Comparison of ENCODE assay signal across 8 mouse cellular contexts in the genomic region with DNA sequence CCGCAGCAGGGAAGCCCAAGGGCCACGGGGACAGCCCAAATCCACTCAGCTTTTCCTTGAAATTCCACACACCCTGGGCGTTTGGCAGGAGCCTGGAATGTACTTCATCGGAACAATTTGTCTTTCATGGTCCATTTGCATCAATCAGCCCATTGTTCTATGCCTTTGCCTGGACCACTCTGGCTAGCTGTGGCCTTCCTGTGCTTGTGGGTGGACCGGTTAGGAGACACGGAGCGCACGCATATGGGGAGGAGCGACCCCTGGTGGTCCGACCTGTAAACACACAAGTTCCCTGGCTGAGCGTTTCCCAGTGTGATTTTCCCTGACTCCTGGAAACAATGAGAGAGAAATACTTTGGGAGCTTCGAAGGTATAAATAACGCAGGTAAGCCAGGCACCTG. TPM values are rescaled to one million over a fixed set of nuclear protein-coding genes. Genes with fewer than 3 reads are reported as not detected.
DNase-seq lines count a peak whose midpoint lies in the region; ATAC-seq and TF ChIP-seq lines count a peak whose summit lies in the region.

No protein-coding gene starts in this region.

- 22% methylated on average over 13 of the region's 13 CpGs for WGBS in thymus, adult 2 months
- 19% methylated on average over 13 of the region's 13 CpGs for WGBS in limb, embryonic 10.5 days
- 12% methylated on average over 13 of the region's 13 CpGs for WGBS in midbrain, postnatal 0 days
- WGBS in stomach, embryonic 14.5 days = 15% methylated on average over 13 of the region's 13 CpGs

- H3K4me3 ChIP-seq in thymus, adult 2 months (ENCODE audit: control insufficient read depth, insufficient read depth, low read length) = no peak overlapping the region
- no peak overlapping the region for H3K4me3 ChIP-seq in limb, embryonic 10.5 days
- H3K4me3 ChIP-seq in midbrain, postnatal 0 days (ENCODE audit: low read depth, low read length) = no peak overlapping the region
- no peak overlapping the region for H3K4me3 ChIP-seq in stomach, embryonic 14.5 days (ENCODE audit: low read depth, low read length)

- TF ChIP-seq CTCF in thymus, adult 2 months (IDR thresholded peaks at IDR 0.05; ENCODE audit: borderline replicate concordance, control insufficient read depth, extremely low read depth, insufficient read depth, low read length, poor library complexity) = peak; percentile 87; the same call in 1 of the 2 replicates
- peak; percentile 91 for TF ChIP-seq CTCF in midbrain, postnatal 0 days (IDR thresholded peaks at IDR 0.05)

- peak; percentile 56 for DNase-seq in thymus, adult 2 months
- DNase-seq in thymus, adult 18-20 months = no peak
- DNase-seq in embryo, embryonic 11 days = peak; percentile 88
- DNase-seq in gastrocnemius, postnatal 4 days (ENCODE audit: low spot score in 2 of 2) = peak; percentile 61 to 78
- DNase-seq in kidney, adult 11 months = peak; percentile 48
- peak; percentile 88 for DNase-seq in limb, embryonic 10.5 days (ENCODE audit: low spot score)
- DNase-seq in midbrain, postnatal 0 days (ENCODE audit: low spot score) = peak; percentile 78

- no peak overlapping the region for H3K4me2 ChIP-seq in midbrain, postnatal 0 days (ENCODE audit: low read depth, low read length, poor library complexity, severe bottlenecking)
- no peak overlapping the region for H3K4me2 ChIP-seq in stomach, embryonic 14.5 days (replicated peaks; ENCODE audit: low read depth, low read length)

- no peak for TF ChIP-seq POLR2A in thymus, adult 2 months (IDR thresholded peaks at IDR 0.05; ENCODE audit: control insufficient read depth, extremely low read depth, insufficient read depth, low read length, poor library complexity)

- no peaks in the 10 kb centered on the region for H3K27me3 ChIP-seq in thymus, adult 2 months (ENCODE audit: control insufficient read depth, insufficient read depth, low read length)
- H3K27me3 ChIP-seq in limb, embryonic 10.5 days (ENCODE audit: low read depth, poor library complexity, severe bottlenecking) = peaks cover 6% of the 10 kb centered on the region; the same call in 1 of the 2 replicates
- no peaks in the 10 kb centered on the region for H3K27me3 ChIP-seq in midbrain, postnatal 0 days (ENCODE audit: insufficient read depth, low read length)
- H3K27me3 ChIP-seq in stomach, embryonic 14.5 days (ENCODE audit: control insufficient read depth, insufficient read depth, low read length) = no peaks in the 10 kb centered on the region

- ATAC-seq in midbrain, postnatal 0 days (ENCODE audit: low FRiP score) = peak; percentile 38; the same call in 1 of the 2 replicates
- peak; percentile 62 for ATAC-seq in stomach, embryonic 14.5 days (ENCODE audit: insufficient number of reproducible peaks, insufficient read depth, low FRiP score, low read depth)

- no peaks in the 10 kb centered on the region for H3K36me3 ChIP-seq in thymus, adult 2 months (ENCODE audit: control insufficient read depth, insufficient read depth, low read length)
- no peaks in the 10 kb centered on the region for H3K36me3 ChIP-seq in limb, embryonic 10.5 days
- no peaks in the 10 kb centered on the region for H3K36me3 ChIP-seq in midbrain, postnatal 0 days (ENCODE audit: insufficient read depth, low read length)
- no peaks in the 10 kb centered on the region for H3K36me3 ChIP-seq in stomach, embryonic 14.5 days (ENCODE audit: control insufficient read depth, insufficient read depth, low read length)

- H3K9me3 ChIP-seq in limb, embryonic 10.5 days (replicated peaks) = no peaks in the 10 kb centered on the region
- H3K9me3 ChIP-seq in midbrain, postnatal 0 days (ENCODE audit: low read length) = no peaks in the 10 kb centered on the region
- H3K9me3 ChIP-seq in stomach, embryonic 14.5 days (ENCODE audit: control insufficient read depth, low read depth, low read length) = no peaks in the 10 kb centered on the region

- H3K4me1 ChIP-seq in thymus, adult 2 months (replicated peaks; ENCODE audit: control insufficient read depth, insufficient read depth, low read length) = peaks cover 8% of the 10 kb centered on the region
- H3K4me1 ChIP-seq in limb, embryonic 10.5 days = peaks cover 34% of the 10 kb centered on the region
- 0 out of 2 replicates have a peak, but pooled peaks cover 6% of the 10 kb centered on the region for H3K4me1 ChIP-seq in midbrain, postnatal 0 days (ENCODE audit: insufficient read depth, low read length)
- peaks cover 16% of the 10 kb centered on the region for H3K4me1 ChIP-seq in stomach, embryonic 14.5 days (ENCODE audit: control insufficient read depth, insufficient read depth, low read length)

- H3K27ac ChIP-seq in thymus, adult 2 months (ENCODE audit: control insufficient read depth, insufficient read depth, low read length) = no peak overlapping the region
- H3K27ac ChIP-seq in limb, embryonic 10.5 days = peak overlapping the region; percentile 57; the same call in 1 of the 2 replicates
- H3K27ac ChIP-seq in midbrain, postnatal 0 days (ENCODE audit: low read depth, low read length) = no peak overlapping the region
- H3K27ac ChIP-seq in stomach, embryonic 14.5 days (ENCODE audit: low read length) = no peak overlapping the region

- H3K9ac ChIP-seq in midbrain, postnatal 0 days (replicated peaks; ENCODE audit: low read length, poor library complexity, severe bottlenecking) = no peak overlapping the region
- no peak overlapping the region for H3K9ac ChIP-seq in stomach, embryonic 14.5 days (replicated peaks; ENCODE audit: low read depth, low read length)

RNA-seq across cellular contexts. Expression of a gene that starts 2.0 kb away (rescaled TPM):
- polyA plus RNA-seq in thymus, adult 2 months (2012; rRNA removed) = 2.1 and 2.2 TPM in 2 replicates
- 100 to 1,000 TPM; 298 to 331 TPM for total RNA-seq in gastrocnemius, postnatal 4 days (2021)
- polyA plus RNA-seq in limb, embryonic 10.5 days (2016; fragmentation: Nextera tagmentation; extraction: Ambion mirVana) = 8.3 and 12.7 TPM in 2 replicates
- 2.2 TPM in 1 of 2 replicates, not detected in the other for total RNA-seq in midbrain, postnatal 0 days (2014; rRNA removed)
- 0.57 and 0.70 TPM in 2 replicates for polyA plus RNA-seq in midbrain, postnatal 0 days (2015; fragmentation: Nextera tagmentation; extraction: Ambion mirVana)
- polyA plus RNA-seq in stomach, embryonic 14.5 days (2014; fragmentation: Nextera tagmentation; extraction: Ambion mirVana) = 1.9 and 3.2 TPM in 2 replicates

RNA-seq across cellular contexts. Expression of a gene that starts 15.3 kb away (rescaled TPM):
- polyA plus RNA-seq in thymus, adult 2 months (2012; rRNA removed) = 62.1 and 67.6 TPM in 2 replicates
- total RNA-seq in gastrocnemius, postnatal 4 days (2021) = 10 to 100 TPM; 30.6 to 38.0 TPM
- 30.2 and 33.0 TPM in 2 replicates for polyA plus RNA-seq in limb, embryonic 10.5 days (2016; fragmentation: Nextera tagmentation; extraction: Ambion mirVana)
- total RNA-seq in midbrain, postnatal 0 days (2014; rRNA removed) = 45.1 and 54.4 TPM in 2 replicates
- polyA plus RNA-seq in midbrain, postnatal 0 days (2015; fragmentation: Nextera tagmentation; extraction: Ambion mirVana) = 48.5 and 48.9 TPM in 2 replicates
- polyA plus RNA-seq in stomach, embryonic 14.5 days (2014; fragmentation: Nextera tagmentation; extraction: Ambion mirVana) = 82.1 and 86.8 TPM in 2 replicates

RNA-seq across cellular contexts. Expression of a gene that starts 37.2 kb away (rescaled TPM):
- 36.0 and 38.7 TPM in 2 replicates for polyA plus RNA-seq in thymus, adult 2 months (2012; rRNA removed)
- total RNA-seq in gastrocnemius, postnatal 4 days (2021) = under 1 TPM; 0.39 to 0.44 TPM
- 5.1 and 6.0 TPM in 2 replicates for polyA plus RNA-seq in limb, embryonic 10.5 days (2016; fragmentation: Nextera tagmentation; extraction: Ambion mirVana)
- 0.90 and 1.9 TPM in 2 replicates for total RNA-seq in midbrain, postnatal 0 days (2014; rRNA removed)
- 0.56 and 0.64 TPM in 2 replicates for polyA plus RNA-seq in midbrain, postnatal 0 days (2015; fragmentation: Nextera tagmentation; extraction: Ambion mirVana)
- polyA plus RNA-seq in stomach, embryonic 14.5 days (2014; fragmentation: Nextera tagmentation; extraction: Ambion mirVana) = 58.2 and 60.5 TPM in 2 replicates

RNA-seq across cellular contexts. Expression of a gene that starts 54.9 kb away (rescaled TPM):
- polyA plus RNA-seq in thymus, adult 2 months (2012; rRNA removed) = 6.7 and 90.4 TPM in 2 replicates
- total RNA-seq in gastrocnemius, postnatal 4 days (2021) = 100 to 1,000 TPM; 160 to 174 TPM
- polyA plus RNA-seq in limb, embryonic 10.5 days (2016; fragmentation: Nextera tagmentation; extraction: Ambion mirVana) = 2.1 and 4.0 TPM in 2 replicates
- total RNA-seq in midbrain, postnatal 0 days (2014; rRNA removed) = 0.52 and 1.0 TPM in 2 replicates
- polyA plus RNA-seq in midbrain, postnatal 0 days (2015; fragmentation: Nextera tagmentation; extraction: Ambion mirVana) = 0.51 and 1.3 TPM in 2 replicates
- 10.4 and 14.6 TPM in 2 replicates for polyA plus RNA-seq in stomach, embryonic 14.5 days (2014; fragmentation: Nextera tagmentation; extraction: Ambion mirVana)

Comparison
In these comparisons a context has a peak if more than half of its experiments do, and no peak if none do; other contexts are left out.
1. DNase-seq: peak in thymus, adult 2 months (single experiment), embryo, embryonic 11 days (single experiment), gastrocnemius, postnatal 4 days (2 of 2), kidney, adult 11 months (single experiment), limb, embryonic 10.5 days (single experiment) and midbrain, postnatal 0 days (single experiment); none in thymus, adult 18-20 months (0 of 2).